Mouse (Mus musculus) megakaryocyte-erythroid progenitor cell, adult 5-6 weeks (primary cell): ENCODE results near the gene Mast4. TPM values are rescaled to one million over a fixed set of nuclear protein-coding genes. Genes with fewer than 3 reads are reported as not detected.

Experiments
- ATAC-seq: replicated peaks from 2 replicates; pipeline ENCODE4 v1.8.0; 2016; ENCODE audit warnings: mild to moderate bottlenecking, inconsistent platforms; ENCODE audit not compliant: severe bottlenecking, poor library complexity, low FRiP score, low TSS enrichment
- total RNA-seq, 2 experiments: library from RNA; stranded (forward) in 1 of 2; stranded (reverse) in 1 of 2; fragments of 200-1000, 215-1000 nt in 1 of 2; fragments of >200 nt in 1 of 2; fragmentation: Nextera tagmentation in 1 of 2; gene quantifications; 2 replicates each; pipeline ENCODE4 v1.2.3; 2014 to 2017

The Mast4 gene
- total RNA-seq, 2 experiments from 2014 or later, result 10.9 to 40.9 TPM

DNA sequence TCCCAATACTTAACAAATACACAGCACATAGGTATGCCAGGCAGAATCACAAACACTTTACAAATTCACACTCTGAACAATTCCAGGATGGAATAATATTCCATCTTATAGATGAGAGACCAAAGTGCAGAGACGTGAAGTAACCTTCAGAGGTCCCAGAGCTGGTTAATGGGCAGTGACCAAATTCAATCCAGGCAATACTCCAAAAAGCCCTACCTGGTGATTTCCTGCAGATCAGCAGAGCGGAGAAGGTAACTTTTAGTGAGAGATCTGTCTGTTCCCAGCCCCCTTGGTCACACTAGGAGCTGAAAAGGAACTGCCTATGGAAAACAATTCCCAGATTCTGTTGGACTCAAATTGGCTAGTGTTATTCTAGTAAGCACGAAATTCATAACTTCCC lies 316.6 kb downstream of the Mast4 start:
- no peak for ATAC-seq

GRCm38 (mm10) chr13:103015131-103015750 lies 319.1 kb downstream of the Mast4 start:
- no peak for ATAC-seq

DNA sequence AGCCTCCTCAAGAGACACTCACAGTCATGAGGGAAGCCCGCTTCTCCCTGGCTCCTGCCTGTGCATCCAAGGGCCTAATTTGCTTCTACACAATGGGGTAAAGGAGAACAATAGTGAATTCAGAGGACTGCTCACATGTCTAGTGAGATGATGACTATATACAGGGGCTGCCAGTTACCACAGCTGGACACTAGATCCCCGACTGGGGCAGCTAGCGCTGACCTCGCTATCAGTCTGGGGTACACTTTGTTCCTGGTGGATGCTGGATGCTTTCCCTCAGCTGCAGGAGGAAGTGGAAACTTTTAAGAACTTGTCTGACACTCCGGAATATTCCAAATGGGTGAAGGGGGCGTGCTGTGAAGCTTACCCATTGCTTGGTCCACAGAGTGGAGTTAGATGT lies 319.7 kb downstream of the Mast4 start:
- no peak for ATAC-seq

DNA sequence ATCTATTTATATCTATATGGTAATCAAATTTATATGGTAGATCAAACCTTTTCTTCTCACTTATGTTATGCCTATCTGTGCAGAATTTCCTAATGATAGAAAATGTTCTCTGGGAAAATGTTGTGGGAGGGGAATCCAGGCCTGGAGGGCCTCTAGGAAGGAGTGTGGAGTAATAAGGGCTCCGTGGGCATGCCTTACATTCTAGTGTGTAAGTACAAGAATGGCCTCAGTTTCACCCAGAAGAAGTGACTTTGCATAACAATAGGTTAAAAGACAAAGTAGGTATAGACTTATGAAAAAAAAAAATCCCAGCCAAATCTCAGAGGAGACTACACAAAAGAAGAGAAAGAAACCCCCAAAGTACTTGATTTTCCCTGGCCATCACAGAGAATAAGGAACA lies 320.1 kb downstream of the Mast4 start:
- ATAC-seq, result no peak

DNA sequence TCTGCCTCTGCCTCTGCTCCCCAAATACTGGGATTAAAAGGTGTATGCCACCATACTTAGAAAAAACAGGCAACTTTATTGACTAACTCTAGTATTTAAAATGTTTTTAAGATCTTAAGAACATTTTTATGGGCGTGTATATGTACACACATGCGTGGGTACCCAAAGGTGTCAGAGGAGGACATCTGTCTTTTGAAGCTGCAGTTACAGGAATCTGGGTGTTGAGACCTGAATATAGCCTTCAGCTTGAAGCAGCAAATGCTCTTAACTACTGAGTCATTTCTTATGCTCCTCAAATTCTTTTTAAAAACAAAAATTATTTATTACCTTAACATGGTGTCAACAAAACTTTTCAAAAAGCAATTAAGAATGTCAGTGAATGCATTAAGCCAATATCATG lies 329.1 kb downstream of the Mast4 start:
- no peak for ATAC-seq

- ATAC-seq, result no peak
Measured at GRCm38 (mm10) chr13:103001831-103002230, 332.5 kb downstream of the Mast4 start.

GRCm38 (mm10) chr13:103000891-103001290 lies 333.4 kb downstream of the Mast4 start:
- ATAC-seq, result no peak

- ATAC-seq, result no peak
Measured at GRCm38 (mm10) chr13:102994098-102994497, 340.2 kb downstream of the Mast4 start.

GRCm38 (mm10) chr13:102992680-102993423 lies 341.4 kb downstream of the Mast4 start:
- ATAC-seq, result no peak

DNA sequence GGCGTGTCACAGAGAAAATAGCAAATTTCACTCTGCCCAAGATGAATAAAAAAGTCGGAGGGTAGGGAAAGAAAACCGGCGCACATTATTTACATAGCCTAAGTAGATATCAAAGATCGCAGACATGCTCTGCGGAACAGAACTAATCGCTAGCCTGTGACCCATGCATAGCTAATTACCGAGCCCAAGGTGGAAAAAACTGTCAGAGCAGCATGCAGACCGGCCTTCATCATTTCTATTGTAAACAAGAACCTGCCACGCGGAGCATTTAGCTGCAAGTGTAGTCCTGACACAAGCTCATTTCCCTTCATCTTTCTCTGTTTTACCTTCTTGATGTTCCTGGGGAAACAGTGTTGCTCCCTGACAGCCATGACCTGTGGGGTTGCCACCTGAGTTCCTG lies 342.4 kb downstream of the Mast4 start:
- no peak for ATAC-seq

DNA sequence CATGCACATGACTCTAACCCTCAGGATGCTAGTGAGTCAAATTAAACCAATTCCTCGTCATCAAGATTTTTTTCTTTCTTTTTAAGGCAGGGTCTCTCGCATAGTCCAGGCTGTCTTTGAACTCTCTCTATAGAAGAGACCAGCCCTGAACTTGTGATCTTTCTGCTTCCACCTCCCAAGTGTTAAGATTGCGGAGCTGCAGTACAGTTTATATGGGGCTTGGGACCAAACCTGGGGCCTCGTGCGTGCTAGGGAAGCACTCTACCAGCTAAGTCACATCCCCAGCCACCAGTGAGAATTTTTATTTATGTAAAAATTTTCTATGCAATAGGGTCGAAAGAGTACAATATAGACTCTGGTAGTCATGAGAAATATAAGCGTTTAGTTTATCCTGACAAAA lies 343.1 kb downstream of the Mast4 start:
- ATAC-seq, result no peak

DNA sequence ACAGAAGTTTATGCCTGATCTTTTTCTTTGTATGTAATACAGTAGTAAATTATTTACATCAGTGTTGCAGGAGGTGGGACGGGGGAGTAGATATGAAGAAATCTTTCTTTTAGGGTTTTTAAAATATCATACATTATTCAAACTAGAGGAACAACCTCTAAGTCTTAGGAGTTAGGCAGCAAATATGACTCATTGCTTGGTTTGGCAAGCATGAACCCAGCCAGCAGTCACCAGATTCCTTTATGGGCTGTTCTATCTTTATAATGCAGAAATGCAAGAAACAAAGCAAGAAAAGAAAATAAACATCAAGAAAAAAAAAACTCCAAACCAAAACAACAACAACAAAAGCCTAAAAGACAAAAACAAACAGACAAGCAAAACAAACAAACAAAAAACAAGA lies 344.2 kb downstream of the Mast4 start:
- ATAC-seq, result no peak

GRCm38 (mm10) chr13:102989616-102990015 lies 344.7 kb downstream of the Mast4 start:
- ATAC-seq, result no peak

GRCm38 (mm10) chr13:102988976-102989375 lies 345.3 kb downstream of the Mast4 start:
- ATAC-seq, result no peak

GRCm38 (mm10) chr13:102988251-102988895 lies 345.9 kb downstream of the Mast4 start:
- no peak for ATAC-seq

- no peak for ATAC-seq
Measured at GRCm38 (mm10) chr13:102984550-102984949, 349.7 kb downstream of the Mast4 start.

DNA sequence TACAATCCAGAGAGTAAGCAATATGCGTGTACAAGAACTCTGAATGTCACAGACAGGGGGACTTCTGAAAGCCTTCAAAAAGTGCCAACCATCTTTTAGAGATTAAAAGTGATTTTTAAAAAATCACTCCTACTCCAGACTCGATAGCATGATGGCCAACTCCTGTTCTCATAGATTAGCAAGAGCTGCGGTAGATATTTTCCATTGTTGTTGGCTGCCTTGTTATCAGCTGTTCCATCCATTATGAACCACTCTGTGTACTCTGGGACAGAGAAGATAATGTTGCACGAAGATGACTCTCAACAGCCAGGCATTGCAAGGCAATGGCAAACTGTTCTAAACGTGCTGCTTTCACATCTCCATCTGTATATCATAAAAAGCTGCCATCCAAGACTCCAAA lies 360.4 kb downstream of the Mast4 start:
- no peak for ATAC-seq

- ATAC-seq, result no peak
Measured at GRCm38 (mm10) chr13:102963471-102963870, 370.8 kb downstream of the Mast4 start.

DNA sequence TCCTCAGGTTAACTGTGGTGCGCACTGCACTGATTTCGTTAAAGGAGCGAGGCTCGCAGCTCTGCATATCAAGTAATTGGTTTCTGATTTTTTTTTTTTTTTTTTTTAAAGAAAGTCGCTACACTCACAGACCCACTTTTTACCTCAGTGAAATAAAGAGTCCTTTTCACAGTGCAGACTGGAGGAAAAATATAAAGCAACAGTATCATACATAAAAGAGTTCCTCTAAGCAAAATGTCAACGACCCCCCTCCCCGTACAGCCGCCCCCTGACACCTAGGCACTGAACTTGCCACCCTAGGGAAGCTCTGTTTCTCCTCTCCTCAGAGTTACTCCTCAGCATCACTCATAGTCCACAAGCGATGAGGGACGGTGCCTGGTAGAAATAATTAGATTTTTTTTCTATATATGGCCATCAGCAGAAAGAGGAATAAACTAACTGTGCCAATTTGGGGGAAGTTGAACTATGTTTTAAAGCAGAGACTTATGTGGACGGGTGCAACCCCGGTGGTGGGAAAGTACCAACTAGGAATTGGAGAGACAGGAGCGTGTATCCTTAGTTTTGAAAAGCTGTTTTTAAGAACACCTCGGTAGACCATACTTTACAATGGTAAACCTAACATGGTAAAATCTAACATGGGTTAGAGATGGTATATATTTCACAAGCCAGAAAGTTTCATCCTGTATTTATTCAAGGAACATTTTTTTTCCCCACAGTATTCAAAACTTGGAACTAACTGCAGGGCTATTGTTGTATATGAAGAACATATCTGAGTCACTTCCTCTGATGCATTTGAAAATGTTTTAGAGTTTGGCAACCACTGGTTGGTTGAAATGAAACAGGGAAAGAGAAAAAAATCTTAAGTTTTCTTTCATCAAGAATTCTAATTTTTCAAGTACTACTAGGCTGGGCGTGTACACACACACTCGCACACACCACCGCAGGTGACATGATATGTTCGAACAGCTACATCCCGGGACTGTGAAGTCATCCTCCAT lies 375.7 kb downstream of the Mast4 start:
- ATAC-seq, result no peak
